Mouse (Mus musculus) cortical plate, adult 2 months (tissue): ENCODE results near the gene Vamp2. TPM values are rescaled to one million over a fixed set of nuclear protein-coding genes. Genes with fewer than 3 reads are reported as not detected.

Experiments
- H3K27ac ChIP-seq: fragments of 200-500 bp; 2 replicates; pipeline ENCODE4 v1.5.1; 2012; ENCODE audit warnings: low read length, control low read depth, inconsistent platforms; ENCODE audit not compliant: insufficient read depth
- H3K4me1 ChIP-seq: fragments of 200-500 bp; 2 replicates; pipeline ENCODE4 v1.6.1; 2011; ENCODE audit warnings: low read length; ENCODE audit not compliant: control insufficient read depth, insufficient read depth
- H3K4me3 ChIP-seq: fragments of 200-500 bp; 2 replicates; pipeline ENCODE4 v1.5.1; 2011; ENCODE audit warnings: mild to moderate bottlenecking, low read length, control low read depth; ENCODE audit not compliant: insufficient read depth
- CTCF ChIP-seq: fragments of 200-500 bp; IDR thresholded peaks from 2 replicates; pipeline ENCODE4 v1.5.1; 2011; ENCODE audit warnings: mild to moderate bottlenecking, control low read depth, low read length; ENCODE audit not compliant: insufficient read depth; ENCODE audit errors: extremely low read depth
- POLR2A ChIP-seq: fragments of 200-500 bp; IDR thresholded peaks from 2 replicates; pipeline ENCODE4 v1.6.1; 2011; ENCODE audit warnings: mild to moderate bottlenecking, low read length, control low read depth; ENCODE audit not compliant: insufficient read depth; ENCODE audit errors: extremely low read depth
- polyA plus RNA-seq: library from polyadenylated mRNA; depleted of rRNA; stranded (reverse); fragments of >200 nt; gene quantifications from 2 replicates; pipeline ENCODE4 v1.2.3, GENCODE M21; 2012

Gene Vamp2
- polyA plus RNA-seq, 1 experiment: 1,156 TPM

GRCm38 (mm10) chr11:69111051-69111810 is 22.9 kb downstream of the Vamp2 start:
- H3K27ac ChIP-seq: no peak overlapping the region
- H3K4me1 ChIP-seq: no peaks in the 10 kb centered on the region
- TF ChIP-seq CTCF (no peak), POLR2A (0 out of 2 replicates have a peak, but pooled peaks have one; percentile 0)
- H3K4me3 ChIP-seq: peak overlapping the region; percentile 21

DNA sequence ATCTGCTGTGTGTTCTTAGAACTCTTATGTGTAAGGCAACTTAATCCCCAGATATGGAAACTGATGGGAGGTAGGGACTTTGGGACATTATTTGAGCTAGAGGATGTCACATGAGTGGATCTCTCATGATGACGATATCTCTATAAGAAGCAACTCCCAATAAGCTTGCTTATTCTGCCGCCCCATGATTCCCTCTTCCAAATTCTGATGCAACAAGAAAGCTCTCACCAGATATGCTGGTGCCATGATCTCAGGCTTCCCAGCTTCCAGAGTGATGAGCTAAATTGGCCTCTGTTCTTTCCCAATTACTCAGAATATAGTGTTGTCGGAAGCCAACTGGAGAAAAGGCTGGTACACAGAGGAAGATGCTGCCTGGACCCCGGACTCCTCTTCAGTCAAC is 23.6 kb downstream of the Vamp2 start:
- peak overlapping the region; percentile 38; the same call in 1 of the 2 replicates for H3K27ac ChIP-seq
- TF ChIP-seq POLR2A (peak; percentile 38; the same call in 1 of the 2 replicates), CTCF (no peak)
- H3K4me1 ChIP-seq: no peaks in the 10 kb centered on the region
- H3K4me3 ChIP-seq: peak overlapping the region; percentile 37

- H3K4me3 ChIP-seq: no peak overlapping the region
- no peaks in the 10 kb centered on the region for H3K4me1 ChIP-seq
- H3K27ac ChIP-seq: no peak overlapping the region
- TF ChIP-seq POLR2A (no peak), CTCF (no peak)
These were observed 25.7 kb downstream of the Vamp2 start for GRCm38 (mm10) chr11:69114018-69114417.

- no peak overlapping the region for H3K27ac ChIP-seq
- TF ChIP-seq CTCF (no peak), POLR2A (no peak)
- H3K4me1 ChIP-seq: no peaks in the 10 kb centered on the region
- H3K4me3 ChIP-seq: no peak overlapping the region
These were observed 26.3 kb downstream of the Vamp2 start for GRCm38 (mm10) chr11:69114621-69115020.

GRCm38 (mm10) chr11:69116843-69117242 is 28.6 kb downstream of the Vamp2 start:
- Histone ChIP-seq H3K4me1 (no peaks in the 10 kb centered on the region), H3K27ac (no peak overlapping the region), H3K4me3 (no peak overlapping the region; the same call in 1 of the 2 replicates)
- TF ChIP-seq POLR2A (no peak), CTCF (no peak)

DNA sequence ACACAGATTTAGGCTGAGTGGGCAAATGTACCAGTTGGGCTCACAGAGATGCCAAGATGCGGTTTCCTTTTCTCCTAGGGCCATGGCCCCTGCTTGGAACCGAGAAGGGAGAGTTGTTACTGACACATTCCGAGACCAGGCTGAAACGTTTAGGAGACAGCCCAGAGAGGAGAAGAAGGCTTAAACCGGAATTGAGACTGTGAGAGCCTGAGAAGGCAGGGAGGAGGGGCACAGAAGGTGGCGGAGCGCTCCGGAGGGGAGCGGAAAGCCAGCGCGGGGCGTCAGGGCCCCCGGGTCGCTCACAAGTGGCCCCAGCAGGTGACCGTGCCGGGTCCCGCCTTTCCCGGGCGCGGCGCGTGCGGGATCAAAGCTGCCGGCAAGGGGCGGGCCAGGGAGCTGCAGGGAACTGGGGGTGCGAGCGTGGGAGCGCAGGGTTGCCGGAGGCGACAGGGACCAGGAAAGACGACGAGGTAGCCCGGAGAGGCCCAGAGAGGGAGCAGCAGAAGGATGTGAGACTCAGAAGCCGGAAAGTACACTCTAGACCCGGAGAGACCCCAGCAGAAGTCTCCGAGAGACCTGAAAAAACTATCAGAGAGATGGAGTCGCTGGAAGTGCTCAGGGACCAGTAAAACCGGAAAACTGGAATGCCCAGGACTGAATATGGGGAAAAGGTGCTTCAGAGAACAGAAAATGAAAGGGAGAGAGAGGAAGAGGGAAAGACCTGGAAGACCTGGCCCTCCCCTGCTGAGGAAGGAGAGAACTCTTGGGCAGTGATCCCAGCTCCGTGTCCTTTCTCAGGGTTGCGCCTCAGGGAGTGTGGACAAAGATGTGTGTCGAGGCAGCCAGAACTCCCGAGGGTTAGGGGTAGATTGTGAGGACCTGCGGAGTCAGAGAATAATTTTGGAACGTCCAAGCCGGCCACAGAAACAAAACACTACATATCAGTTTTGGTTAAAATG is 29.7 kb downstream of the Vamp2 start:
- Histone ChIP-seq H3K27ac (peak overlapping the region; percentile 22; the same call in 1 of the 2 replicates), H3K4me3 (peak overlapping the region; percentile 42), H3K4me1 (no peaks in the 10 kb centered on the region)
- TF ChIP-seq POLR2A: no peak

DNA sequence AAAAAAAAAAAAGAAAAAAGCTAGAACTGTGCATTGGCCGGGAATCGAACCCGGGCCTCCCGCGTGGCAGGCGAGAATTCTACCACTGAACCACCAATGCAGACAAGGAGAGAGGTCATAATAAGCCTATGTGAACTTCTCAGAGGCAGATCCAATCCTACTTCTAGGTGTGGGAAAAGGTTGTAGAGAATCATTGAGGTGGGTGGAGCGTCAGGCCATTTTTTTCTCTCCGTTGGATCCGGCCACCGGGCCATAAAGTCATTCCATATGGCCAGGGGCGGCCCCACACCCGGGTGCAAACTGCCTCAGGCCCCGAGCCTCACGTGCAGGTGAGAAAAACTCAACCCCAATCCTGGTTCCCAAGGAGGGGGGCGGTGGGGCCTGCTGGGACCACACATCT is 30.5 kb downstream of the Vamp2 start:
- Histone ChIP-seq H3K27ac (no peak overlapping the region), H3K4me1 (no peaks in the 10 kb centered on the region), H3K4me3 (peak overlapping the region; percentile 42; the same call in 1 of the 2 replicates)
- TF ChIP-seq POLR2A: no peak
- TF ChIP-seq CTCF: no peak

DNA sequence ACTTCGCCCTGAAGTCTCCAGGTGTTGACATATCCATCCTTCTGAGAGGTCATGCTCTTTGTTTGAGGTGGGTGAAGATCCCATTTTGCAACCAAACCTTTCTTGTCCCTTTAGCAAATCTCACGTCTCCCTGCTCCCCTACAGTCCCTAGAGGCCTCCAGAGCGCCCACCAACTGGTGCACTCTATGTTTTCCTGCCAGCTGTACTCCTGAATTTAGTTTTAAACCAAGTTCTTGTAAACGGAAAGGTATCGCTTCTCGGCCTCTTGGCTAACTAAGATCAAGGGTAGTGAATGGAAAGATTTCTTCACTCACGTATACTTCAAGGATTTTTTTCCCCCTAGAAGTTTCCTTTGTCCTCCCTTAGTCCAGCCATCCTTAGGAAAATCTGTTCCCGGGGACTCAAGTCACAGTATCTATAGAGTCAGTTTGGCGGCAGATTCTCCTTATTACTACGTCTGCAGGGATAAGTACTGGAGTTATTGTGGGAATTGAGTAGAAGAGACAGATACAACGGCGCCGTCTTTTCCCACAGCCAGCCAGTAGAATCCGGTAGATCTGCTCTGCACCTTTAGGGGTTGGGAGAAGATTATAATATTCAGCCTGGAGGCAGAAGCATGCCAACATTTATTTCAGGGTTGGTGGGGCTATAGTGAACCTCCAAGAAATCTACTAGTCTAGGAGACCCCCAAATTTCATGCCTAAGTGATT is 31.3 kb downstream of the Vamp2 start:
- Histone ChIP-seq H3K4me1 (no peaks in the 10 kb centered on the region), H3K27ac (no peak overlapping the region), H3K4me3 (no peak overlapping the region)
- TF ChIP-seq POLR2A (no peak), CTCF (no peak)
